9 mouse cellular contexts compared by ENCODE assay signal in the genomic region with DNA sequence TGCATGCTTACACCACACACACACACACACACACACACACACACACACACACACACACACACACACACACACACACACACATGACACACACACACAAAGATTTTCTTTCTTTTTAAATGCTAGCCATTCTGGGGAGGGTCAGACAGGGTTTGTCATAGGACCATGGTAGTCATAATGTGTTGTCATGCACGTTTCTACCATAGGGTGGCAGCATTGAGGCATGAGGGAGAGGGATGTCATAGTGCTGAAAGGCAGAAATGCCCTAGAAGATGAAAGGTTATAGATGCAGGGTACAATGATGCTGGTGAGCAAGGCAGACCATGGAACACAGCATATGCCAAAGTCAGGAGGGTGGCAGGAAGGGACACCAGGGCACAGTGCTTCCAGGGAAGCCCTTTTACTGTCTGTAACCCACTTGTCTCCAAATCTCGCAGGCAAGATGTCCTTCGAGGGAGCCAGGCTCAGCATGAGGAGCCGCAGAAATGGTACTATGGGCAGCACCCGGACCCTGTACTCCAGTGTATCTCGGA. TPM values are rescaled to one million over a fixed set of nuclear protein-coding genes. Genes with fewer than 3 reads are reported as not detected.
A peak's percentile ranks its signal among the peaks of the same experiment; 100 is the strongest.
DNase-seq lines count a peak whose midpoint lies in the region; ATAC-seq and TF ChIP-seq lines count a peak whose summit lies in the region.
"Had no signal": no experiment of that assay in that cellular context is flagged by ENCODE, and none has a peak within 500 bp of the region (broad histone marks: within the 10 kb centered on the region; RNA-seq: fewer than 3 reads in every experiment).

No protein-coding gene starts in this region.

- H3K9ac ChIP-seq in forebrain, postnatal 0 days: no peak overlapping the region
- H3K9ac ChIP-seq in forebrain, embryonic 16.5 days (replicated peaks; ENCODE audit: low read depth, low read length): no peak overlapping the region
- no peak overlapping the region for H3K9ac ChIP-seq in neural tube, embryonic 15.5 days (replicated peaks)

- H3K4me1 ChIP-seq in forebrain, postnatal 0 days (ENCODE audit: insufficient read depth): no peaks in the 10 kb centered on the region
- H3K4me1 ChIP-seq in forebrain, embryonic 16.5 days (replicated peaks; ENCODE audit: control insufficient read depth, insufficient read depth, low read length): no peaks in the 10 kb centered on the region
- no peaks in the 10 kb centered on the region for H3K4me1 ChIP-seq in neural tube, embryonic 15.5 days

- no peak overlapping the region for H3K4me3 ChIP-seq in forebrain, postnatal 0 days (ENCODE audit: low read depth, low read length)
- no peak overlapping the region for H3K4me3 ChIP-seq in forebrain, embryonic 16.5 days (replicated peaks; ENCODE audit: low read length)
- H3K4me3 ChIP-seq in neural tube, embryonic 15.5 days (replicated peaks): no peak overlapping the region

- WGBS in forebrain, postnatal 0 days: 78% methylated on average over 6 of the region's 6 CpGs
- WGBS in forebrain, embryonic 16.5 days: 77% methylated on average over 6 of the region's 6 CpGs
- WGBS in neural tube, embryonic 15.5 days: 79% methylated on average over 6 of the region's 6 CpGs

- no peaks in the 10 kb centered on the region for H3K27me3 ChIP-seq in forebrain, postnatal 0 days (ENCODE audit: insufficient read depth, low read length)
- H3K27me3 ChIP-seq in forebrain, embryonic 16.5 days (replicated peaks; ENCODE audit: control insufficient read depth, insufficient read depth, low read length): no peaks in the 10 kb centered on the region
- H3K27me3 ChIP-seq in neural tube, embryonic 15.5 days (replicated peaks): no peaks in the 10 kb centered on the region

- peak; percentile 77 for TF ChIP-seq CTCF in forebrain, postnatal 0 days (IDR thresholded peaks at IDR 0.05; ENCODE audit: low read depth)

- no peak overlapping the region for H3K27ac ChIP-seq in forebrain, postnatal 0 days (ENCODE audit: low read depth, low read length)
- no peak overlapping the region for H3K27ac ChIP-seq in forebrain, embryonic 16.5 days (ENCODE audit: low read length)
- no peak overlapping the region for H3K27ac ChIP-seq in neural tube, embryonic 15.5 days (replicated peaks)

- H3K4me2 ChIP-seq in forebrain, postnatal 0 days (ENCODE audit: low read depth): no peak overlapping the region
- H3K4me2 ChIP-seq in forebrain, embryonic 16.5 days (ENCODE audit: low read length): no peak overlapping the region
- H3K4me2 ChIP-seq in neural tube, embryonic 15.5 days: no peak overlapping the region

- DNase-seq in forebrain, postnatal 0 days: peak; percentile 62
- peak; percentile 59 for DNase-seq in neural tube, embryonic 10.5 days (ENCODE audit: extremely low spot score, low spot score)
- peak; percentile 80 for DNase-seq in cerebellum, adult 11-12 months
- peak; percentile 79 for DNase-seq in heart, postnatal 4 days
- DNase-seq in lung, postnatal 10 days: peak; percentile 80
- peak; percentile 70 for DNase-seq in thymus, postnatal 14 days

- H3K36me3 ChIP-seq in forebrain, postnatal 0 days (ENCODE audit: insufficient read depth): no peaks in the 10 kb centered on the region
- H3K36me3 ChIP-seq in forebrain, embryonic 16.5 days (ENCODE audit: control insufficient read depth, insufficient read depth): no peaks in the 10 kb centered on the region
- H3K36me3 ChIP-seq in neural tube, embryonic 15.5 days: no peaks in the 10 kb centered on the region

- H3K9me3 ChIP-seq in forebrain, postnatal 0 days (ENCODE audit: low read length): no peaks in the 10 kb centered on the region
- H3K9me3 ChIP-seq in forebrain, embryonic 16.5 days (ENCODE audit: control insufficient read depth, low read length): no peaks in the 10 kb centered on the region
- no peaks in the 10 kb centered on the region for H3K9me3 ChIP-seq in neural tube, embryonic 15.5 days (replicated peaks)

- peak; percentile 16; the same call in 1 of the 2 replicates for ATAC-seq in forebrain, postnatal 0 days
- no peak for ATAC-seq in forebrain, embryonic 16.5 days
- ATAC-seq in neural tube, embryonic 15.5 days (ENCODE audit: low FRiP score): no peak

RNA-seq across cellular contexts. Expression of a gene that starts 41.1 kb away (rescaled TPM):
- 0.38 TPM in 2 replicates for total RNA-seq in forebrain, postnatal 0 days (2014; rRNA removed)
- 0.19 and 0.36 TPM in 2 replicates for polyA plus RNA-seq in forebrain, postnatal 0 days (2015; fragmentation: Nextera tagmentation; extraction: Ambion mirVana)
- polyA plus RNA-seq in forebrain, embryonic 16.5 days (2015; fragmentation: Nextera tagmentation; extraction: Ambion mirVana): 0.09 TPM in 1 of 2 replicates, not detected in the other
- polyA plus RNA-seq in neural tube, embryonic 15.5 days (2015; fragmentation: Nextera tagmentation; extraction: Ambion mirVana): 0.11 and 0.14 TPM in 2 replicates
- not detected for total RNA-seq in heart, postnatal 4 days (2021)
- total RNA-seq: hematopoietic stem cell, adult 5-6 weeks had no signal

RNA-seq across cellular contexts. Expression of a gene that starts 41.2 kb away (rescaled TPM):
- 77.6 and 88.0 TPM in 2 replicates for total RNA-seq in forebrain, postnatal 0 days (2014; rRNA removed)
- 24.5 and 40.0 TPM in 2 replicates for polyA plus RNA-seq in forebrain, postnatal 0 days (2015; fragmentation: Nextera tagmentation; extraction: Ambion mirVana)
- 121 TPM in 2 replicates for polyA plus RNA-seq in forebrain, embryonic 16.5 days (2015; fragmentation: Nextera tagmentation; extraction: Ambion mirVana)
- 63.6 and 84.0 TPM in 2 replicates for polyA plus RNA-seq in neural tube, embryonic 15.5 days (2015; fragmentation: Nextera tagmentation; extraction: Ambion mirVana)
- total RNA-seq in heart, postnatal 4 days (2021): 100 to 1,000 TPM in 1 of 2 experiments, 10 to 100 TPM in 1; 97.1 to 100 TPM
